Mouse (Mus musculus) sigmoid colon, adult 10 weeks (tissue): ENCODE measurements around the gene Gm5797. TPM values are rescaled to one million over a fixed set of nuclear protein-coding genes. Genes with fewer than 3 reads are reported as not detected.

Experiments used
- polyA plus RNA-seq: library from polyadenylated mRNA; stranded (reverse); fragments of 350-450 nt; fragmentation: Illumina TruSeq; extraction: RNeasy Lipid Tissue Mini Kit (QIAGEN cat#74804); gene quantifications from one replicate; pipeline ENCODE4 v1.2.3, GENCODE M21; 2014; ENCODE audit warnings: low read depth, low replicate concordance

Gene Gm5797
- polyA plus RNA-seq: not detected

DNA sequence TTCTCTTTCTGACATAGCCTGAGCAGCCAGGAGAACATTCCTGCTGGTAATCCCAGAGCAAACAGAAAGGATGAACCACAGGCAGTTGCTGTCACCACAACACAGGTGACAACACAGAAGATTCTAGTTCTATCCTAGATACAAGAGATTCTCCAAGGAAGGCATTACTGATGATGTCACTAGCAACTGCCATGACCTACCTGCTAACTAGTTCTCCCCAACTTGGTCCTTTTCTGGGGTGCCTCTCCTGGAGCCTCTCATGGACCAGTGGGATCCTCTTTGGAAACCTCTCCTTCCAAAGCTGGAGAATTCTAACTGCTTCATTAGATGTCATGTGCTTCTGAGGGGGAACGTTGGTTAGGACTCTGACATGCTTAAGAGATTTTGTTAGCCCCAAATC is at the start of gene Gm5797:
Gene Gm5797 (minus strand): TSS at position 101 of the 400 bp plus-strand sequence.

DNA sequence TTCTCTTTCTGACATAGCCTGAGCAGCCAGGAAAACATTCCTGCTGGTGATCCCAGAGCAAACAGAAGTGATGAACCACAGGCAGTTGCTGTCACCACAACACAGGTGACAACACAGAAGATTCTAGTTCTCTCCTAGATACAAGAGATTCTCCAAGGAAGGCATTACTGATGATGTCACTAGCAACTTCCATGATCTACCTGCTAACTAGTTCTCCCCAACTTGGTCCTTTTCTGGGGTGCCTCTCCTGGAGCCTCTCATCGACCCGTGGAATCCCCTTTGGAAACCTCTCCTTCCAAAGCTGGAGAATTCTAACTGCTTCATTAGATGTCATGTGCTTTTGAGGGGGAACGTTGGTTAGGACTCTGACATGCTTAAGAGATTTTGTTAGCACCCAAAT is 32.8 kb upstream of the Gm5797 start, which contains the start of gene Gm8374:
Gene Gm8374 (minus strand): TSS at position 101 of the 400 bp plus-strand sequence.

DNA sequence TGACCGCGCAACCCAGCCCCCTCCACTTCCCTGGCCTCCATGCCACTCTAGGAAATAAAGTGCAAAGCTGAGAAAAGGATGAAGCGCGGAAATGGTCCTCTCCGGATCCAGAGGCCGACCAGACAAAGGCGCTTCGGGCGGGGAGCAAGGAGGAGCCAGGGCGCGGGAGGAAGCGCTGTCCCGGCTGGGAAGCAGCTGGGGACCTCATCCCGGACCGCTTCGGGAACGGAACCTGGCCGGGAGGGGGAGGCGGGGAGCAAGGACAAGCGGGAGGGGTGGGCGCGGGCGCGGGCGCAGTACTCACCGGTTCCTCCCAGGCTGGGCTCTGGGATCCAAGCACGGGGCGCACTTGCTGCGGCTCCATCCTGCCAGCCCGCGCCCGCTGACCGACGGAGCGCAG is 17.5 kb downstream of the Gm5797 start, which contains the start of gene Gm3739:
Gene Gm3739 (minus strand): TSS at position 389 of the 400 bp plus-strand sequence.

Other genes with a start within 250 kb of the Gm5797 start
- gene Gm3696, start 231.8 kb downstream of the Gm5797 start, polyA plus RNA-seq: 2.2 TPM
- not detected for gene Gm6676, start 207.0 kb downstream of the Gm5797 start, polyA plus RNA-seq
- gene Gm3512, start 157.9 kb downstream of the Gm5797 start, polyA plus RNA-seq: 1.6 TPM
- not detected for gene Gm16434, start 137.9 kb downstream of the Gm5797 start, polyA plus RNA-seq
- gene Gm3727, start 67.7 kb downstream of the Gm5797 start, polyA plus RNA-seq: not detected
- 0.66 TPM for gene Gm3739, start 17.3 kb downstream of the Gm5797 start, polyA plus RNA-seq
- gene Gm8374, start 32.7 kb upstream of the Gm5797 start, polyA plus RNA-seq: not detected
- gene Gm3755, start 118.5 kb upstream of the Gm5797 start, polyA plus RNA-seq: not detected
- gene Gm3752, start 151.4 kb upstream of the Gm5797 start, polyA plus RNA-seq: 0.60 TPM
- gene Gm3558, start 236.2 kb upstream of the Gm5797 start, polyA plus RNA-seq: 0.32 TPM